Mouse (Mus musculus): Measurements from ENCODE around the gene Dclk1. TPM values are rescaled to one million over a fixed set of nuclear protein-coding genes. Genes with fewer than 3 reads are reported as not detected.
"Not testable (repeated sequence)": the region's sequence is repeated elsewhere in the genome, so short reads cannot be mapped to it uniquely, and the experiment has no call there.

Gene Dclk1
- 2.2 TPM for polyA plus RNA-seq (2012; fragmentation: generic; extraction: Trizol)
- long read RNA-seq, experiment 1, full-length matches to known transcripts, result 62 of 78 reads
- long read RNA-seq, experiment 1, partial matches to known transcripts, result 2 of 78 reads
- long read RNA-seq, experiment 1, other reads (novel, unspliced or antisense), result 14 of 78 reads
- long read RNA-seq, experiment 2, full-length matches to known transcripts, result 72 of 82 reads
- long read RNA-seq, experiment 2, partial matches to known transcripts, result 0 of 82 reads
- long read RNA-seq, experiment 2, other reads (novel, unspliced or antisense), result 10 of 82 reads

DNA sequence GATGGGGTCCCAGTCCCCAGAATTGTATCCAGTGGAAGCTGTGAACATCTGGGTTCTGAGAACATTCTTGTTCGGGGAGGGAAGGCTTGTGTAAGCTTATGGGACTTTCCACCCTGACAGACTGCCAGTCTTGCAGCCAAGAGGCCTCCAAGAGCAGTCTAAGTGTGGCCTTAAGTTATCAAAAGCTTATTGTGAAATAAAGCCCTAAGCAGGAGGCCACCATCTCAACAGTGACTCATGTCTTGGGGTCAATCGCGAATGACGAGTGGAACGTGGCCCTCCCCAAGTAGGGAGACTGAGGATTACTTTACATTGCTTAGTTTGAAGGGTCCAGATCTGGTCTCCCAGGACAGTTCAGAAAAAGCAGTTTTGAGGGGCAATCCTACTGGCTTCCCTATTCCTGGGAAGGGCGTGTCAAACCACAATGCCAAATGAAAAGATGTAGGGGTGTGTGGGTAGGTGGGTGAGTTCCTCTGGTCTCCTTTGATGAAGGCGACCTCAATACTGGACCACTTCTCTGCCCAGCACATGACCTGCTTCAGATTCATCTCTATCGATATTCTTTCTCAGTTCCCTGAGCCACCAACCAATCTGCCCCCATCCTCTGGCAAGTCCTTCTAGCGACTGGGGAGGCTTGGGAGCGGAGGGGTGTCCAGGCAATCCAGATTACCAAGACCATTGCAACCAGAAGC lies at the start of gene Dclk1:
TSS of gene Dclk1 (plus strand) at position 635 of the 692 bp plus-strand sequence.
- no peak for TF ChIP-seq FOSL1 (IDR thresholded peaks at IDR 0.05; ENCODE audit: insufficient read depth, low read length, poor library complexity, severe bottlenecking)
- TF ChIP-seq USF1 (IDR thresholded peaks at IDR 0.05; ENCODE audit: low read depth), result peak; percentile 75
- peak; percentile 16 for TF ChIP-seq CEBPB (IDR thresholded peaks at IDR 0.05; ENCODE audit: low read depth)
- no peak for TF ChIP-seq CTCF (IDR thresholded peaks at IDR 0.05; ENCODE audit: control insufficient read depth, insufficient read depth, insufficient read length)

GRCm38 (mm10) chr3:55193351-55193750 lies 48.8 kb upstream of the Dclk1 start:
- Histone ChIP-seq H3K27me3 (ENCODE audit: control insufficient read depth, insufficient read depth, insufficient read length) (no peaks in the 10 kb centered on the region), H3K79me2 (ENCODE audit: control insufficient read depth, insufficient read depth) (no peaks in the 10 kb centered on the region), H3ac (ENCODE audit: control insufficient read depth, insufficient read length, low read depth) (no peak overlapping the region), H3K79me3 (ENCODE audit: low read depth) (no peaks in the 10 kb centered on the region), H3K4me3 (ENCODE audit: insufficient read depth, poor library complexity, severe bottlenecking) (no peak overlapping the region), H3K36me3 (ENCODE audit: control insufficient read depth, insufficient read depth) (no peaks in the 10 kb centered on the region)
- TF ChIP-seq MYOD1 (IDR thresholded peaks at IDR 0.05; ENCODE audit: control insufficient read depth, insufficient read length, low read depth) (no peak), CTCF (IDR thresholded peaks at IDR 0.05; ENCODE audit: control insufficient read depth, insufficient read depth, insufficient read length) (no peak)

More for the DNA sequence above, at the start of gene Dclk1:
- Histone ChIP-seq H3ac (ENCODE audit: control insufficient read depth, insufficient read length, low read depth) (peak within 1 kb of the TSS; percentile 56), H3K79me2 (ENCODE audit: control insufficient read depth, insufficient read depth) (no peaks in the 10 kb centered on the region), H3K27me3 (ENCODE audit: control insufficient read depth, insufficient read depth, insufficient read length) (no peaks in the 10 kb centered on the region), H3K36me3 (ENCODE audit: control insufficient read depth, insufficient read depth) (no peaks in the 10 kb centered on the region), H3K4me3 (ENCODE audit: insufficient read depth, poor library complexity, severe bottlenecking) (peak within 1 kb of the TSS; percentile 21), H3K79me3 (ENCODE audit: low read depth) (no peaks in the 10 kb centered on the region)

DNA sequence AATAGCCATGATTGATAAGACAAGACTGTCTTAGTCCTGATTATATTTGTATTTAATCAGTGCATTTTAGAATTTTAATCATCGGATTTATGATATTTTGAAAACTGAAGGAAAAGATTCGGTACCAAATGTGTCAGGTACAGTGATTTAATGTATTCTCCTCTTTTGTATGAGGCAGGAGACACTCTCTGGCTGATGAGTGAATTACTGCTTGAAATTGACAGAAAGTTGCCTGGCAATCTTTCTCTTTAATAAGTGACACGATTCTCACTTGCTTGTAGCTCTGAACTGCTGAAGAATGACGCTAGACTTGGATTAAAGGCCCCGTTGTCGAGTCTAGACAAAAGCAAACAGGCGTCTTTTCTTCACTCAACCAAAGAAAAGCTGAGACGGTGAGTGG lies 47.4 kb upstream of the Dclk1 start:
- TF ChIP-seq FOSL1 (IDR thresholded peaks at IDR 0.05; ENCODE audit: insufficient read depth, low read length, poor library complexity, severe bottlenecking) (no peak), CTCF (IDR thresholded peaks at IDR 0.05; ENCODE audit: control insufficient read depth, insufficient read depth, insufficient read length) (no peak), USF1 (IDR thresholded peaks at IDR 0.05; ENCODE audit: low read depth) (no peak), MYOD1 (IDR thresholded peaks at IDR 0.05; ENCODE audit: control insufficient read depth, insufficient read length, low read depth) (no peak), CEBPB (IDR thresholded peaks at IDR 0.05; ENCODE audit: low read depth) (no peak), MAX (IDR thresholded peaks at IDR 0.05) (no peak), MYOG (IDR thresholded peaks at IDR 0.05; ENCODE audit: control insufficient read depth, extremely low read depth, insufficient read length) (no peak)
- no peaks in the 10 kb centered on the region for H3K27me3 ChIP-seq (ENCODE audit: control insufficient read depth, insufficient read depth, insufficient read length)

DNA sequence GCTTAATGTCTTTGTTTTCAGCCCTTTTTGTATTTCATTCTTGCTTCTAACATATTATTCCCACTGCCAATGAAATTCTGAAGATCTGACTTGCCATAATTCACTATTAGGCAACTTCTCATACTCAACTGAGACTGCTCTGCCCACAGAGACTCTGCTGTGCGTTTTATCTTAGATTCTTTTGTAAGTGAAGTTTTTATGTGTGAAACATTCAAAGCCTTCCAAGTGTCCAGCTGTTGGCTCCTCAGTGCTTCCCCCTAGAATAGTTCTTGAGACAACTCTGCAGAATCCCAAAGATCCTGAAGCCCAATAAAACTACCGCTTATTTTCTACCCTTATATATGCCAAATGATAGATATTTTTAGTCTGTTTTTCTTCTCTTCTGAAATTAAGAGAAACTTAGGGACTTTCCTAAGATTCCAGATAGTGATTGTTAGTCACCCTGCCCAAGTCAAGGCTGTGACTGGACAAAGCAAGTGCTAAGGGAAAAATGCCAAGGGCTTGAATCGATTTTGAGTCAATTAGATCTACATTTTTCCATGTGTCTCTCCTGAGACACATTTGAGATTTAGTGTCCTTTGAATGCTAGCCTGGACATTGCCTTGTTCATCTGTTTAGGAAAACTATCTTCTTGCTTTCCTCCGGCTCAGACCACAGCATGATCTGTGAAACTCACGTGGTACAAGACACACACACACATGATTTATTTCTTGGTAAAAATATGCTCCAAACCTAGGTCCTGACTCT lies 46.4 kb upstream of the Dclk1 start:
- Histone ChIP-seq H3ac (ENCODE audit: control insufficient read depth, insufficient read length, low read depth) (no peak overlapping the region), H3K36me3 (ENCODE audit: control insufficient read depth, insufficient read depth) (no peaks in the 10 kb centered on the region), H3K79me3 (ENCODE audit: low read depth) (no peaks in the 10 kb centered on the region), H3K4me3 (ENCODE audit: insufficient read depth, poor library complexity, severe bottlenecking) (no peak overlapping the region), H3K79me2 (ENCODE audit: control insufficient read depth, insufficient read depth) (no peaks in the 10 kb centered on the region), H3K27me3 (ENCODE audit: control insufficient read depth, insufficient read depth, insufficient read length) (no peaks in the 10 kb centered on the region)
- TF ChIP-seq FOSL1 (IDR thresholded peaks at IDR 0.05; ENCODE audit: insufficient read depth, low read length, poor library complexity, severe bottlenecking), result no peak
- no peak for TF ChIP-seq MYOD1 (IDR thresholded peaks at IDR 0.05; ENCODE audit: control insufficient read depth, insufficient read length, low read depth)
- TF ChIP-seq MYOG (IDR thresholded peaks at IDR 0.05; ENCODE audit: control insufficient read depth, extremely low read depth, insufficient read length), result no peak
- no peak for TF ChIP-seq CTCF (IDR thresholded peaks at IDR 0.05; ENCODE audit: control insufficient read depth, insufficient read depth, insufficient read length)
- TF ChIP-seq MAX (IDR thresholded peaks at IDR 0.05), result no peak
- TF ChIP-seq USF1 (IDR thresholded peaks at IDR 0.05; ENCODE audit: low read depth), result no peak
- TF ChIP-seq CEBPB (IDR thresholded peaks at IDR 0.05; ENCODE audit: low read depth), result no peak

More for the DNA sequence above, 47.4 kb upstream of the Dclk1 start:
- no peaks in the 10 kb centered on the region for H3K36me3 ChIP-seq (ENCODE audit: control insufficient read depth, insufficient read depth)
- no peaks in the 10 kb centered on the region for H3K79me3 ChIP-seq (ENCODE audit: low read depth)
- no peaks in the 10 kb centered on the region for H3K79me2 ChIP-seq (ENCODE audit: control insufficient read depth, insufficient read depth)
- no peak overlapping the region for H3K4me3 ChIP-seq (ENCODE audit: insufficient read depth, poor library complexity, severe bottlenecking)
- H3ac ChIP-seq (ENCODE audit: control insufficient read depth, insufficient read length, low read depth), result no peak overlapping the region

GRCm38 (mm10) chr3:55196328-55196710 lies 45.8 kb upstream of the Dclk1 start:
- Histone ChIP-seq H3K36me3 (ENCODE audit: control insufficient read depth, insufficient read depth) (no peaks in the 10 kb centered on the region), H3K27me3 (ENCODE audit: control insufficient read depth, insufficient read depth, insufficient read length) (no peaks in the 10 kb centered on the region), H3K79me3 (ENCODE audit: low read depth) (no peaks in the 10 kb centered on the region), H3K4me3 (ENCODE audit: insufficient read depth, poor library complexity, severe bottlenecking) (no peak overlapping the region), H3K79me2 (ENCODE audit: control insufficient read depth, insufficient read depth) (no peaks in the 10 kb centered on the region), H3ac (ENCODE audit: control insufficient read depth, insufficient read length, low read depth) (no peak overlapping the region)
- TF ChIP-seq CTCF (IDR thresholded peaks at IDR 0.05; ENCODE audit: control insufficient read depth, insufficient read depth, insufficient read length), result no peak
- no peak for TF ChIP-seq USF1 (IDR thresholded peaks at IDR 0.05; ENCODE audit: low read depth)

DNA sequence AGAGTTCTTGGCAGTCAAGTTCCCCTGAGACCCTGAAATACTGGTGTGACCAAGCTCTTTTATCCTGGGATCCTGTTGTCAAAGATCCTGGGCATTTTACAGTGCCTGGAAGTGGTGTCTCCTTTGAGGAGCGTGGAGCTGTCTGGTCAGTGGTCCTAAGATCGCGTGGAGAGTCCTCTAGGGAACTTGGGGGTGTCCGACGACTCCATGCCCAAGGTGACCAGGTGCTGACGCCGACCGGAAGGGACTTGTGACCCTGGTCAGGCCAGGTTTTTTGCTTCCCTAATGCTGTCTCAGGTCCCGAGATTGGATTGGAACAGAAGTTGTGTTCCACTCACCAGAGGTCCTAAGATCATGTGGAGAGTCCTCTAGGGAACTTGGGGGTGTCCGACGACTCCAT lies 38.5 kb upstream of the Dclk1 start:
- H3K36me3 ChIP-seq (ENCODE audit: control insufficient read depth, insufficient read depth); H3K79me2 ChIP-seq (ENCODE audit: control insufficient read depth, insufficient read depth); H3K79me3 ChIP-seq (ENCODE audit: low read depth); H3ac ChIP-seq (ENCODE audit: control insufficient read depth, insufficient read length, low read depth); H3K27me3 ChIP-seq (ENCODE audit: control insufficient read depth, insufficient read depth, insufficient read length); H3K4me3 ChIP-seq (ENCODE audit: insufficient read depth, poor library complexity, severe bottlenecking): not testable (repeated sequence)
